Mouse (Mus musculus) ovary, postnatal 14 days (tissue): Measurements from ENCODE around the gene Idi1.
"Not testable (repeated sequence)": the region's sequence is repeated elsewhere in the genome, so short reads cannot be mapped to it uniquely, and the experiment has no call there.

ENCODE experiments used
- DNase-seq: peaks from one replicate; pipeline ENCODE4 v3.0.0; 2022; ENCODE audit warnings: low spot score

Idi1 gene

DNA sequence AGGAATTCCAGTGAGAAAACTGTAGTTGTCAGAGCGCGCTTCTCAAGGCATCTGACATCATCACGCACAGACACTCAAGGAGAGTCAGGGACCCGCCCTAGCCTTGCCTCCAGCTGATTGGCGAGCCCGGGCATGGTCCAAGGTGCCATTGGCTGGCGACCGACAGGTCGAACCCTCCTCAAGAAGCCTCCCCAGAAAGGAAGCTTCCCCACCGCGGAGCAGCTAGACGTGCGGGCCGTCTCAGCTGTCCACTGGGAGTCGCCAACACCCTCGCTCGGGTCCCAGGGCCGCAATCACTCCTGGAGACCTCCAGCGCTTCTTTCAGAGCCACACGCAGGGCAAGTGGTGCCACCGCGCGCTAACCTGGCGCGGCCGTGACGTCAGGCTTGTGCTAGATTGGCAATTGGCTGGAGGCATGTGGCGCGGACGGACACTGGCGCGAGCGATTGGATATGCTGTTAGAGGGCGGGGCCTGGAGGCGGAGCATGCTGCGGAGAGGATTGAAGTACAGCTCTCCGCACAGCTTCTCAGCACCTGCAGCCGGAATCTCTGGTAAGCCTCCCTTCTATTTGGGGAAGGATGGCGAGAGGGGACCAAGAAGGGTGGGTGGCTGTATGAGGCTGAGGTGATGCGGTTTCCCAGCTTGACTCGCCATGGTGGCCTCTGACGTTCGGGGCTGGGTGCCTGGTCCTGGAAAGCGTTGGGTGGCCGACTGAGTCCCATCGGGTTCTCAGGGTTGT lies at the start of gene Idi1:
Gene Idi1, plus strand, starts transcription at position 57 of the 740 bp plus-strand sequence.
- DNase-seq, result peak; percentile 88

DNA sequence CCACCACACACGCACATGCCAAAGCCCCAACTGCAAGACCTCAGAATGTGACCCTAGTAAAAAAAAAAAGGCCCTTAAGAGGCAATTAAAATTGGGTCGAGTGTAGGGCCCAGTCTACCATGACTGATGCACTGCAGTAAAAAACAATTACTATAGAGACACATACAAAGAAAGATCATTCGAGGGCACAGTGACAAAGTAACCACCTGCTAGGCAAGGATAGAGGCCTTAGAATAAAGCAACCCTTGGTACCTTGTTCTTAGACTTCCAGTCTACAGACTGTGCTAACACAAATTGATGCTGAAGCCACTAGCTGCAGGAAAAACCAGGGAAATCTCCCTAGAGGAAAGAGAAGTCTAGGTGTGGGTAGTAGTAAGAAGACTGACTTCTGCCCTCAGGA lies 46.9 kb upstream of the Idi1 start:
- DNase-seq, result no peak

DNA sequence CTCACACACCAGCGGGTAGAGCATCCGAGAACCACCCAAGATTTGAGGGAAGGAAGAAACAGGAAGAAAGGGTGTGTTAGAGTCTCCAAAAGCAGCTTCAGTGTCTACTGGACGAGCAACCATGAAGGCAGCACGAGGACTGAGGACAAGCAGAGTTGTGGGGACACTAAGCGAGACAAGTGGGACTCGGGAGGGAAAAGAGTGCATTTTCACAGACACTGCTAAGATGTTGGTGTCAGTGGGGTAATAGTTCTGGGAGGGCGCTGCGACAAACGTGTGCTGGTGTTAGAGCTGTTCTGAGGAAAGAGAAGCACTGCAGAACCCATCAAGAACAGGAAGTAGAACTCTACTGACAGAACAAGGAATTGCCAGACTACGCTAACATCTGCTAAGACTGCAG lies 46.2 kb upstream of the Idi1 start:
- no peak for DNase-seq

DNA sequence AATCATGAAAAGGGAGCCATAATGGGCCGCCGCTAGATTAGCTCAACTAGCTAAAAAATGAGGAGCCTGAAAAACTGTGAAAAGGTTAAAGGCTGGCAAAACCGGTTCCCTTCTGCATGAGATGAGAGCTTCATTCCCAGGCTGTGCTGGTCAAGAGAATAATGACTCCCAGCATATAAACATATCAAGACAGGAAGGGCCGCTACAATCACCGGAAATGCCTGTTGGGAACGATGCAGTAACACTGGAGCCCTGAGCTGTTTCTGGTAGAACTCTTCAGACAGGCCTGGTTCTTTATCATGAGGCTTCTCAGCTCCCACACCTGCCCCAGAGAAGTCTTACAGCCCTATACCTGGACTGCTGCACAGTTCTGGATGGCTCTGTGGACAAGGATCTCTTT lies 45.4 kb upstream of the Idi1 start:
- DNase-seq, result no peak

DNA sequence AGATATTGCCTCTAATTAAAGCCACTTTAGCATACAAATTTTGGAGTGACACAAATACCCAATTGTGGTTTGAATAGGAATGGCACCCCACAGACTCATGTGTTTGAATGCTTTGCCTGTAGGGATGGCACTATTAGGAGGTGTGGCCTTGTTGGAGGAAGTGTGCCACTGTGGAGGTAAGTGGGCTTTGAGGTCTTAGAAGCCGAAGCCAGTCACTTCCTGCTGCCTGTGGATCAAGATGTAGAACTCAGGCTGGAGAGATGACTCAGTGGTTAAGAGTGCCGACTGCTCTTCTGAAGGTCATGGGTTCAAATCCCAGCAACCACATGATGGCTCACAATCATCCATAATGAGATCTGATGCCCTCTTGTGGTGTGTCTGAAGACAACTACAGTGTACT lies 44.4 kb upstream of the Idi1 start:
- no peak for DNase-seq

DNA sequence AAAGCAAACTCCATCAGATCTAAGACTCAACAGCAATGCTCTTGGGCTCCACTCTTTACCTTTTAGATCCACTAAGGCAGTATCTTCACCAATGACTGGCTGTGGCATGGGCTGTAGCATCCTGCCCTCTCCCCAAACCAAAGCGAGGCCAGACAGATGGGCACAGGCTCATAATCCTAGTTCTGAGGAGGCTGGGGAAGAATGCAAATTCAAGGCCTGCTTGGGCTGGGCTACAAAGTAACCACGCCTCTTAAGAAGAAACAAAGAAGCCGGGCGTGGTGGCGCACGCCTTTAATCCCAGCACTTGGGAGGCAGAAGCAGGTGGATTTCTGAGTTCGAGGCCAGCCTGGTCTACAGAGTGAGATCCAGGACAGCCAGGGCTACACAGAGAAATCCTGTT lies 43.5 kb upstream of the Idi1 start:
- DNase-seq, result not testable (repeated sequence)

DNA sequence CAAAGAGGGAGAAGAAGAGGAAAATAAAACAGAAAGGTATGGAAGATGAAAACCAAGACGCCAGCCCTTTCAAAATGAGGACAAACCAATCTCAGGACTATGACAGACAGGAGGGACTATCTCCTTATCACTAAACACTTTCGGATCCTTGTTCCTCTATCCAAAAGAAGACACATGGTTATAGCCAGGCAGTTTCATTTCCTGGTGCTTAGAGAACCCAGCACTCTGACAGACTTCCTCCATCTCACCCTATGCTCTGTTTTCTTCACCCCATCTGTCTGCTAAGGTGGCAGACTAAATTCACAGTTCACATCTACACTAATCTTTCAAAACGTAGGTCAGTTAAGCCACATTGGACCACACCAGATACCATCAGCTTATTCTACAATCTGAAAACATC lies 43.0 kb upstream of the Idi1 start:
- no peak for DNase-seq

DNA sequence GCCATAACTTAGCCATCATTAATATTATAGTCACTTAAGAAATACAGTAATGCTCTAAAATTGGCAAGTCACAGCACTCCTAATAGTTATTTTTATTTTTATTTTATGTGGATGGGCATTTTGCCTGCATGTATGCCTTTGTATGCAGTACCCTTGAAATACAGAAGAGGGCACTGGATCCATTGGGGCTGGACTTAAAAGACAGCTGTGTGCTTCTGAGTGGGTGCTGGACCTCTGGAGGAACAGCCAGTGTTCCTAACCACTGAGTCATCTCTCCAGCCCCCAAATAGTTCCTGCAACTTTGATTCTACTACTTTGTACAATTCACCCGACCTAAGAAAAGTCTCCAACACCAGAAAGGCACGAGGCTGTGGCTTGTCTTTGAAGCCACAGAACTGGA lies 37.6 kb upstream of the Idi1 start:
- no peak for DNase-seq

DNA sequence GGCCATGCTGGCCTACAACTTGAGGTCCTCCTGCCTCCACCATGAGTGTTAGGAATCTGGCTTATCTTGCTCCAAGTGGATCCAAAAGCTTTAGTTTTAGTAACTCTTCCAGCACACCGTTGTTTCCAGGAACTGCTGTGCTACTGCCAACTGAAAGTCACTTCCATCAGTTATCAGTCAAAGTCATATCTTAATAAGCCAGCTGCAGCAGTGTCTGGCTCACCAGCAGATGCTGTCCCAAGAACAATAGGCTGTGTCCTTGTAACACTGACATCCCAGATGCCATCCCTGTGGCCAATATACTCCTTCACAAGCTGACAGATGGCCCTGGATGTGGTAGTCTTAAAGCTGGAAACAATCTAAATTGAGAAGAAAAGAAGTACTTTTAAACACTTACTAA lies 36.0 kb upstream of the Idi1 start:
- no peak for DNase-seq

DNA sequence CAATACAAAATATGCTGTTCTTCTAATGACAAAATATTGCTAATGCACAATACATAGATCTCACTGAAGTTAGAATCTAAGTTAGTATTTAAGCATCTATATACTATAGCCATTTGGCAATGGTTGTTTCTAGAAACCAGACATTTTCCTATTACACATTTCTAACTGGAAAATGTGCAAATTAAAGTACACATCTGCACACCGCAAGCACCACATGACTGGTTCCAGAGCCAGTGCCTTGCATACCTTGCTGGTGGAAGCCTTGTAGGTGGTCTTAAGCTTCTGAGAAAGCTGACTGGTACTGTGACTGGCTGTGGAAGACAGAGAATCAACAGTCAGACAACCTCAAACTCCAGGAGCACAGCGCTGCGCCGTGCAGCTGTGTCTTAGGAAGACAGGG lies 31.9 kb upstream of the Idi1 start:
- no peak for DNase-seq

DNA sequence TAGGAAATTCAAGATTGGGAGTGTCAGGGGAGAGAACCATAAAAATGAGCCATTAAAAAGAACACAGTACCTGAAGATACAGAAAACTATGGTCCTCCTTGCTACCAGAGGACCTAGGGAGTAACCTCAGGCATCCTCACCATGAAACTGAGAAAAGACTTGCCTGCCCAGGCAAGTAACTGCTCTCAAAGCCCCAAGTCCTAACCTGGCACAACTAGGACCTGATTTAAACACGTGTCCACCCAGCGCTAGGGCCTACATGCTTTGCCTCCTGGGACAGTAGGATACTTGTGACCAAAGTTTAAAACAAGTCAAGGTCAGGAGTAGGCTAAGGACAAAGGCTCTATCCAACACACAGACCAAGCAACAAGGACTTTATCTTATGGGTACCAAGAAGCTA lies 30.5 kb upstream of the Idi1 start:
- DNase-seq, result no peak

DNA sequence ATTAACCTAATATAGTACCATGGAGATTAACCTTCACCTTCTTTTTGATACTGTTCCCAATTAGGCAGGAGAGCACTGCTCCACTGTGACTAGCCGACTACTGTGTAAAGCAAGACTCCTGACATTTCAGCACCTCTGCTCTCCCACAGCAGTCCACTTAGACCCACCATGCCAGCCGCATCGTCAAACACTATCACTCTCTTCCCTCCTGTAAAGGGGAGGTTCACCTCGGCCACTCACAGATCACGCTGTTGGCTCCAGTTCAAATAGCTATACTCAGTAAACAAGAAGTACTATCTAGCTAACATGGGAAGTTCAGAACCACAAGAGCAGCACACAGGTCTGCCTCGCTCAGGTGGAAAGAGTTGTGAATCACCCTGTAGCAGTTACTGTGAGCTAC lies 26.8 kb upstream of the Idi1 start:
- no peak for DNase-seq

DNA sequence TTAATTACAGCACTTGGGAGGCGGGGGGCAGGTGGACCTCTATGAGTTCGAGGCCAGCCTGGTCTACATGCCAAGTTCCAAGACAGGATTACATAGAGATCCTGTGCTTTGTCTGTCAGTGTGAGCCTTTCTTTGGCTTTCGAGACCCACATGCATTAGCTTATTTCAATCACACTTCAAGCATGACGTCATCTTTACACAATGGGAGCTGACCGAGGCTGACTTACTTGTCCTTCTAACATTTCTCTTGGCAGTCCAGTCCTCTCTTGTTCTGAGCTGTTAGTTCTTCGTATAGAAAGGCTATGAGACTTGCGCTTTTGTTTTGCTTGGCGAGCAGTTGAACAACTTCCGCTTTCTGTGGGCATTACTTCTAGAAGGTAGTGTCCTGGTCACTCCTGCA lies 24.4 kb upstream of the Idi1 start:
- DNase-seq, result no peak

DNA sequence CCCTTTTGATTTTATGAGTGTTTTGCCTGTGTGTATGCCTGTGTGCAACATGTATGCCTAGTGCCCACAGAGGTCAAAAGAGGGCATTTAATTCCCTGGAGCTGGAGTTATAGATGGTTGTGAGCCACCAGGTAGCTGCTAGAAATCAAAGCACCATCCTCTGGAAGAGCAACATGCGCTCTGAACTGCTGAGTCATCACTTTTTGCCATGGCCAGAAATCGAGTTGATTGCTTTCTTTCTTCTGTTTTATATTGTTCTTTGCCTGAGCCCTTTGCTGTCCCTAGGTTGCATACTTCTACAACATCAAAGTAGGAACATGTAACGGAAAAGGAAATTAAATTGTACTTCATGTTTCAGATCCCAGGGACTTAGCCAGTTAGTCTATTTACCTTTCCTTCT lies 20.3 kb upstream of the Idi1 start:
- no peak for DNase-seq

DNA sequence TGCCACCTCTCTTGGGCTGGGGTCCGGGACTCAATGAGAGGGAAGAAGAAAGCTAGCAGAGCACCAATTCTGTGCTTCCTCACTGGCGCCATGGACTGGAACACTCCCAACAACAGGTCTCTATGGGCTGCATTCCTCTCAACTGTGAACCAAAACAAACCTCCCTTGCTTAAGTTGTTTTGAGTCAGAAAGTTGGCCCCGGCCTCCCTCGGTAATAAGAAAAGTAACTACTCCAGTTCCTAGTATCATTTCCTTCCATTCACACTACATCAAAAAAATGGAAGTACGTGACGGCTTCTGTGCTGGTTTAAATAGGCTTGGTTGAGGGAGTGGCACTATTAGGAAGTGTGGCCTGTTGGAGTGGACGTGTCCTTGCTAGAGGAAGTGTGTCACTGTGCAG lies 18.7 kb upstream of the Idi1 start:
- DNase-seq, result no peak

DNA sequence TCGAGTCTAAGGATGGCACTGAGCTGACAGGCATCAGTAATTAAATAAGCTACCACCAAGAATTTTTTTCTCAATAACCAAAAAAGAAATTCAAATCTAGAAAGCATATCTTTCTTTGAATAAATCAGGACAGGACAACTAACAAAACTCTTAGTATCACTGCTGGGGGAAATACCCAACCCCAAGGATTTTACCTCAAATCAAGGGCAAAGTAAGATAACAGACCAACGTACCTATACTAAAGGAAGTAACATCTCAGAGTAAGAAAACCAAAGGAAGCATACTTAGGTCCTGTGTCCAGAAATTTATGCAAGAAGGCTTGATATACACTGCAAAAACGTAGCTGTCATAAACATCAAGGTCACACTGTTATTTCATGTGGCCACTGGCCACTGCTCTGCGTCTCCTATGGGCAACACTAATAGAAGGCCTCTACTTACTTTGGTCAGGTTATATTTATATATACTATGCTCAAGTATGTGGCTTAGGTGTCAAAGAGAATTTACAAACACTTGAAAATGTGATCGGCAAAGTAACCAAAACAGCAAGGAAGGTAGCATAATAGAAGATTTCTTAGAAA lies 15.6 kb upstream of the Idi1 start:
- no peak for DNase-seq

DNA sequence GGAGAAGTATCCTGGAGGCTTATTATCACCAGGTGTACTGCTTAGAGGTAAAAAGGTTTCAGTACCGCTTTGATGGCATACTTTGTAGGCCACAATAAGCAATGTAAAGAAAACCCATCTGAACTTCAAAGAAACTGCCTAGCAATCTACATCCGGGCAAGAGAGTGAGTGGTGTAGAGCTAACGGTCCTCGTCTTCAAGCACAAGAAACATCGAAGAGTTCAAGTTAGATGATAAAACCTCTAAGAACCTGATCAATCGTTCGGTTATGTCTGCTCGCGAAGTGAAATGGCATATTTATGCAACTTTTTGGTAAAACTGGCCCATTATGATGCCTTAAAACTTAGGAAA lies 15.2 kb upstream of the Idi1 start:
- DNase-seq, result no peak

DNA sequence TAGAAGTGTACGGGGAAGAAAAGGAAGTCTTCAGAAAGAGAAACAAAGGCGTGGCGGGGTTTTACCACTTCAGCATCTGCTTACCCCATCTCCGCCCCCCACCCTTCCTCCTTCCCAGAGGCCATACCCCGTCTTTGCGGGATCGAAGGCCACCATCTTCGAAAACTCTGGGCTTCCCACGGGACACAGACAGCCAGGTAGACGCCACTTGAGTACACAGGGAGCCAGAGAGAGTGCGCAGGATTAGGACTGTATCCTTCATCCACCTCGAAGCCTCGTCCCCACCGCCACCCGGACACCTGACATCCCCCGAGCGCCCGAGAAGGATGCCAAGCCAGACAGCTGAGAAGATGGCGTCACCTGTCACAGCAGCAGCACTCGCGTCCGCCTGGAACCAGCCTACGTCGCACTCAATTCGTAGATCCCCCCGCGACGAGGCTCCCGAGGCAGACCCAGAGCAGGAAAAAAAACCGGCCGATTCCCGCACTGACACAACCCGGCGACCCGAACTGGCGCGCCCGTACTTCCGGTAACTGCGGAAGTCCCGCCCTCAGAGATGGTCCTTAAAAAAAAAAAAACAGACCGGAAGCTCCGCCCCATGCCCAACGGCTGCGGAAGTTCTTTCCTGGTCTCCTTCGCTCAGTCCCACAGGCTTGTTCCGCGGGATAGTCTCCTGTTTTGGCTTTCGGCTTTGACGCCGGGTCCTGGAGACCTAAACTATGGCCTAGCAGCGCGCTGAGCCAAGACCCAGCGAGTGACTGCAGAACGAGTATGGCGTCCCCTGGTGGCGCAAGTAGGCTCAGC lies 14.6 kb upstream of the Idi1 start:
- peak; percentile 83 for DNase-seq

DNA sequence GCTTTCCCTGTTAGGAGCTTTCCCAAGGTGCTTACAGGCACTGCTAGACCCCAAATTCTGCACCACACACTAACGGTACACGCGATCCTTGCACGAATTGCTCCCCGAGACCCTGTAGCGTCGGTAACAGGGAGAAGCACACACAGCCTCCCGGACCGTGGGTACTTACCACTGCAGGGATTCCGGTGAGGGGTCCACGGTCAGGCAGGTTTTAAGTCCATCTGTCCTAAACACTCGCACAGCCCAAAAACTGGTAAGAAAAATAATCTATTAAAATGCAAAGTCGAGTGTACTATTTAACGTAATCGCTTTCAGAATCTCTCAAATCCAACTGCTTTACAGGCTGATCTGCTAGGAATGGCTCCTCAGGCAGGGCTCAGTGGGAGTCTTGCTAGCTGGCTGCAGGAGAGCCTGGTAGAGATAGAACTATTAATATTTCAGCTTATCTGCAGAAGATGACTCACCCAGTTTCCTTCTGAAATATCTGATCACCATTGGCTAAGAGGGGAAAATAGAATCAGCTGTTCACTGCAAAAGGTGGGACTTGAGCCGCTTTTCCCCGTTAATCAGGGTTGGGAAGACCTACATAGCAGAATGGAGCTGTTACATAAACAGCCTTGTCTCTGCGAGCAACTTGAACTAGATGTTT lies 13.9 kb upstream of the Idi1 start, which contains the start of gene Wdr37:
Gene Wdr37, minus strand, starts transcription at position 596 of the 649 bp plus-strand sequence.
- DNase-seq, result peak; percentile 13

DNA sequence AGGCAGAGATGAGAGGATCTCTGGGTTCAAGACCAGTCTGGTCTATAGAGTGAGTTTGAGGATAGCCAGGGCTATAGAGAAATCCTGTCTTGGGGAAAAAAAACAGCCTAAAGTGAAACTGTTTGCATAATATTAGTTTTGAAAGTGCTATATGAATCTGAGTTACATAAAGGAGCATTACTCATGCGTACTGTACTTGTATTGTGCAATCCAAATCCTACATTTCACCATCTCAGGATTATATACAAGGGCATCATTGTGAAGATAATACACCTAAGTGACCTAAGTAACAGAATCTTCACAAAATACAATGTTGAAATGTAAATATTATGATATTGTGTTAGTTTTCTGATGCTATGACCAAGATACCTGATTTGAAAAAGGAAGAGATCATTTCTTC lies 11.5 kb upstream of the Idi1 start:
- DNase-seq, result no peak

DNA sequence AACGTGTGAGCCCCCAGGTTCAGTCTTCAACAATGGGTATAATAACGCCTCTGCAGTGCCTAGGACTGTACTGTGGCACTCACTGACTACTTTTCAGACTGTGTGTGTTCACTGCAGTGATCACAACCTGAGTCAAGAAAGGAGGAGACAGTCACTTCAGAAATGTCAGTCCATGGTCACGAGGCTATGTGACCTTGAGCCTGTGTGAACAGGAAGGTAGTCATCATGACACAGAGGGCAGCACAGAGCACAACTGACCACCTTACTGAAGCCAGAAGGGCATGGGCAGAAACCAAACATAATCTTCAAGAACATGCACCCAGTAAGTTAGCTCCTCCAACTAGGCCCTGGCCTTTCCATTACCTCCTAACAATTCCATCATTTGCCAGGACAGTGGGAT lies 3.7 kb upstream of the Idi1 start:
- DNase-seq, result no peak

DNA sequence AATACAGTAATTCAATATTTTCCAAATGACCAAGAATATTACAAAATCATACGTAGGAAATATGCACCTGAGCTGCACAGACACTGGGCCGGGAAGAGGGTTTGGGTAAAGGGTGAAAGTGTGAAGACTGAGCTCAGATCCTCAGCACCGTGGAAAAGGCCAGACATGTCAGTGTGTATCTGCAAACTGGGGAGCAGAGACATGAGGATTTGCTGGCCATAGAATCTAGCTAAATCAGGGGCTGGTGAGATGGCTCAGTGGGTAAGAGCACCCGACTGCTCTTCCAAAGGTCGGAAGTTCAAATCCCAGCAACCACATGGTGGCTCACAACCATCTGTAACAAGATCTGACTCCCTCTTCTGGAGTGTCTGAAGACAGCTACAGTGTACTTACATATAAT lies 1.4 kb upstream of the Idi1 start:
- DNase-seq, result not testable (repeated sequence)

DNA sequence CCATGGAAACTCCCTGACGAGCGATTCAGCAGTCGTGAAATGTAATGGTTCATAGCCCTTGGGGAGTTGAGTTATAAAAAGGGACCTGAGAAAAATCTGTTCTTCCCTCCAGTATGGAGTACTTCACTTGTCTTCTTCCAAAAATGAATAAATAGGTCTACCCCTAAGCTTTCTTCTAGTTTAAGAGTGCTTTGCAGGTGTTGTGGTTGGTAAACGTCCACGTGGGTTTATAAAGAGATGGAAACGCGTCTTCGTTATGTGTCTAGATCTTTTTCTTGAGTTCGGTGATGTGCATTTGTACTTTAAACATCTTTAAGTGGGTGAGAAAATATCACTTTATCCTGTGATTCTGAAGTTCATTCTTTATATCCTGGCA lies 872 bp downstream of the Idi1 start:
- no peak for DNase-seq
